Mouse (Mus musculus) testis, adult 2 months (tissue): ENCODE measurements around the gene Cish.

ENCODE experiments used
- CTCF ChIP-seq: fragments of 200-500 bp; IDR thresholded peaks from 2 replicates; pipeline ENCODE4 v1.5.1; 2012; ENCODE audit warnings: low read depth, mild to moderate bottlenecking, inconsistent platforms, low read length, moderate library complexity; ENCODE audit not compliant: control insufficient read depth, insufficient read depth, insufficient replicate concordance
- POLR2A ChIP-seq: fragments of 200-500 bp; IDR thresholded peaks from 2 replicates; pipeline ENCODE4 v1.6.1; 2012; ENCODE audit warnings: low read depth, mild to moderate bottlenecking, inconsistent platforms, low read length, moderate library complexity; ENCODE audit not compliant: control insufficient read depth

- no peak for TF ChIP-seq POLR2A
- TF ChIP-seq CTCF: no peak
Measured at GRCm38 (mm10) chr9:107322461-107323050, 26.7 kb downstream of the Cish start.
